Mouse (Mus musculus): Measurements from ENCODE around the gene Tusc2. TPM values are rescaled to one million over a fixed set of nuclear protein-coding genes. Genes with fewer than 3 reads are reported as not detected.

The Tusc2 gene
- polyA plus RNA-seq, 1 experiment from 2014 or later: 38.2 TPM

- H3K4me2 ChIP-seq: no peak overlapping the region
- no peak for ATAC-seq (ENCODE audit: insufficient read depth)
- no peaks in the 10 kb centered on the region for H3K9me3 ChIP-seq (ENCODE audit: low read depth, low read length)
- DNase-seq: no peak
- H3K9ac ChIP-seq: no peak overlapping the region
- H3K27ac ChIP-seq (ENCODE audit: low read depth): no peak overlapping the region
- no peaks in the 10 kb centered on the region for H3K27me3 ChIP-seq (ENCODE audit: insufficient read depth, low read length)
- TF ChIP-seq CTCF (IDR thresholded peaks at IDR 0.05; ENCODE audit: low read depth): no peak
- H3K36me3 ChIP-seq (ENCODE audit: insufficient read depth): peaks cover 8% of the 10 kb centered on the region
- WGBS: 81% methylated on average over 9 of the region's 9 CpGs
- H3K4me3 ChIP-seq (ENCODE audit: low read depth, low read length): no peak overlapping the region
- no peaks in the 10 kb centered on the region; the same call in 1 of the 2 replicates for H3K4me1 ChIP-seq (ENCODE audit: insufficient read depth)
Measured at GRCm38 (mm10) chr9:107599433-107599832, 36.4 kb downstream of the Tusc2 start.

DNA sequence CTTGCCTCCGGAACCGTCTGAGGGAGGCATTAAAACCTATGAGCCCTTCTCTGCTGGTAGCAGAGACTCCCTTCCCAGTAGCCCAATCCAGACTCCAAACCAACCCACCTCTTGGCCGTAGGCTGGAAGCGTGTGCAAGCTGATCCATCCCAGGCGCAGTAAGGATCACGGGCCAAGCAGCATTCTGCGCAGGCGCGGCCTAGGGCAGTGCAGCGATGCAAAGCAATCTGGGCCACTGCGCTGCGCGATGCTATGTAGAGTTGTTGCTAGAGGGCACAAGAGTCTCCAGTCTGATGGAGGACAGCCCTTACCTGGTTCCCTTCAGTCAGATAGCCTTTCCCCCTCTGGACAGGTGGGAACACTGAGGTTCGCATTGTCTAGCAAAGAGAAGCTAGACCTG lies 36.8 kb downstream of the Tusc2 start:
- Histone ChIP-seq H3K9ac (no peak overlapping the region), H3K9me3 (ENCODE audit: low read depth, low read length) (no peaks in the 10 kb centered on the region), H3K27ac (ENCODE audit: low read depth) (no peak overlapping the region), H3K27me3 (ENCODE audit: insufficient read depth, low read length) (no peaks in the 10 kb centered on the region), H3K36me3 (ENCODE audit: insufficient read depth) (peaks cover 4% of the 10 kb centered on the region), H3K4me3 (ENCODE audit: low read depth, low read length) (no peak overlapping the region), H3K4me1 (ENCODE audit: insufficient read depth) (peaks cover 2% of the 10 kb centered on the region; the same call in 1 of the 2 replicates), H3K4me2 (no peak overlapping the region)
- ATAC-seq (ENCODE audit: insufficient read depth): no peak
- WGBS: 56% methylated on average over 14 of the region's 14 CpGs
- DNase-seq: peak; percentile 51
- no peak for TF ChIP-seq CTCF (IDR thresholded peaks at IDR 0.05; ENCODE audit: low read depth)

- peaks cover 5% of the 10 kb centered on the region; the same call in 1 of the 2 replicates for H3K4me1 ChIP-seq (ENCODE audit: insufficient read depth)
Measured at GRCm38 (mm10) chr9:107600745-107601144, 37.7 kb downstream of the Tusc2 start.

DNA sequence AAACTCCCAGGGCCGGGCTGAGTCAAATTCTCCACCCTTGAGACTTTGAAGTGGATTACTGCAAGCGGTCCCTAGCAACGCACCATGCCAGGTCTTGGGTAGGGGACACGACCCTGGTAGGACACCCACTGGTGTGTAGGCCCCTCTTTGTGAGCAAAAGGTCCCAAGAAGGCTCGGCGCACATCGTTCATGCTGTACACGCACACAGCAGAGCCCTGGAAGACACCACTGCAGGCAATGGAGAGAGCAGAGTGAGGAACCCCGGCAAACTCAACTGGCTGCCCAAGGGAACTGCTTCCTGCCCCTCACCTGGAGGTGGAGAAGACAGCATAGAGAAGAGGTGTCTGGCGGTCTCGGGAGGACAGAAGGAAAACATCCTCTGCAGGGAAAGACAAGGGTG lies 38.2 kb downstream of the Tusc2 start:
- no peaks in the 10 kb centered on the region for H3K36me3 ChIP-seq (ENCODE audit: insufficient read depth)
- no peak overlapping the region for H3K4me3 ChIP-seq (ENCODE audit: low read depth, low read length)
- no peak for TF ChIP-seq CTCF (IDR thresholded peaks at IDR 0.05; ENCODE audit: low read depth)
- no peaks in the 10 kb centered on the region for H3K9me3 ChIP-seq (ENCODE audit: low read depth, low read length)
- H3K27ac ChIP-seq (ENCODE audit: low read depth): no peak overlapping the region
- no peak for ATAC-seq (ENCODE audit: insufficient read depth)
- WGBS: 78% methylated on average over 11 of the region's 11 CpGs
- no peak overlapping the region for H3K9ac ChIP-seq
- no peak for DNase-seq
- no peaks in the 10 kb centered on the region for H3K27me3 ChIP-seq (ENCODE audit: insufficient read depth, low read length)
- H3K4me2 ChIP-seq: no peak overlapping the region
- peaks cover 5% of the 10 kb centered on the region; the same call in 1 of the 2 replicates for H3K4me1 ChIP-seq (ENCODE audit: insufficient read depth)

More at GRCm38 (mm10) chr9:107600745-107601144, 37.7 kb downstream of the Tusc2 start:
- Histone ChIP-seq H3K27me3 (ENCODE audit: insufficient read depth, low read length) (no peaks in the 10 kb centered on the region), H3K9ac (no peak overlapping the region), H3K9me3 (ENCODE audit: low read depth, low read length) (no peaks in the 10 kb centered on the region), H3K4me2 (no peak overlapping the region), H3K27ac (ENCODE audit: low read depth) (no peak overlapping the region), H3K4me3 (ENCODE audit: low read depth, low read length) (no peak overlapping the region), H3K36me3 (ENCODE audit: insufficient read depth) (no peaks in the 10 kb centered on the region)
- 0 out of 2 replicates have a peak, but pooled peaks have one; percentile 4 for TF ChIP-seq CTCF (IDR thresholded peaks at IDR 0.05; ENCODE audit: low read depth)
- 77% methylated on average over 12 of the region's 12 CpGs for WGBS
- DNase-seq (no peak), ATAC-seq (ENCODE audit: insufficient read depth) (no peak)

DNA sequence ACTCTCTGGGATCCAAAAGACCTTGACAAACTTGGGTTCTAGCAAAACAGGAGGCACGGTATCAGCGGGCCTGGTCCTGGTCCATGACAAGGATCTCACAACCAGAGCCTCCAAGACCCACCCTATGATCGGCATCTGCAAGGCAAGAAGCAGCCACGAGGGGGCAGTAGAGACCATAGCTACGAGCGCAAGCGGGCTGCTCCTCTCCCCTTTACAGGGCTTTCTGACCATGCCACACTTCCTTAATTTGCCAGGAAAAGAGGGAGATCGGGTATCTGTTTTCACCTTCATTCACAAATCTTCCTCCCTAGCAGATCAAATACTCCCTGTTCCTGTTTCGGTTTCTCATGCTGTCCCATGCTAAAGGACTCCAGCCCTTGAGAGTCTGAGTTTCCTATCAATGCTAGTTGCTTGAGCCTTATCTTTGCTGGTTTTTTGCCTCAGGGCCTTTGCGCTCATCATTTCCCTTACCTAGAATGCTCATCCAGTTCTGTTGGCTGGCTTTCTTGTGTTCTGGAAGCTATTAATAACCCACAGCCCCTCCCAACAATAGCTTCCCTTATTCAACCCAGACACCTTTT lies 39.1 kb downstream of the Tusc2 start:
- no peaks in the 10 kb centered on the region for H3K27me3 ChIP-seq (ENCODE audit: insufficient read depth, low read length)
- H3K9me3 ChIP-seq (ENCODE audit: low read depth, low read length): no peaks in the 10 kb centered on the region
- WGBS: 10% methylated on average over 10 of the region's 10 CpGs
- TF ChIP-seq CTCF (IDR thresholded peaks at IDR 0.05; ENCODE audit: low read depth): peak; percentile 99
- no peak overlapping the region for H3K9ac ChIP-seq
- ATAC-seq (ENCODE audit: insufficient read depth): peak; percentile 51; the same call in 1 of the 2 replicates
- no peak overlapping the region for H3K27ac ChIP-seq (ENCODE audit: low read depth)
- no peak overlapping the region for H3K4me3 ChIP-seq (ENCODE audit: low read depth, low read length)
- peak; percentile 97 for DNase-seq
- H3K4me2 ChIP-seq: no peak overlapping the region
- no peaks in the 10 kb centered on the region for H3K36me3 ChIP-seq (ENCODE audit: insufficient read depth)
- H3K4me1 ChIP-seq (ENCODE audit: insufficient read depth): peaks cover 11% of the 10 kb centered on the region; the same call in 1 of the 2 replicates

DNA sequence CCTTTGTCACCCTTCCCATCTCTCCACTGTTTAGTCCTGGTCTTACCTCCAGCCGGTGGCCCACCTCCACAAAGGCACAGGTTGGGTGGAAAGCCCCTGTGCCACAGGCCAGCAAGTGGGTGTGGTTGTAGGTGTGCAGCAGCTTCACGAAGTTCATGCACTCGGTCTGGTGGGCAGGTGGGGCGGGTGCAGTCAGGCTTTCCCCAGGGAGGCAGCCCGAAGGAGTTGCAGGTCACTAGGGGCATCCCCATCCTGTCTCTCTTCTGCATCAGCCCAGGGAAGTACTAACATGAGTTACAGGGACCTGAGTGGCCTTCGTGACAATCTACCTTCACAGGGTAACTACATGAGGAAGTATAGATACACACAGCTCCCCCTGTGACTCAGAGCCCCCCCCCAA lies 40.2 kb downstream of the Tusc2 start:
- ATAC-seq (ENCODE audit: insufficient read depth): no peak
- WGBS: 76% methylated on average over 6 of the region's 6 CpGs
- Histone ChIP-seq H3K4me3 (ENCODE audit: low read depth, low read length) (no peak overlapping the region), H3K4me2 (no peak overlapping the region), H3K36me3 (ENCODE audit: insufficient read depth) (no peaks in the 10 kb centered on the region), H3K27me3 (ENCODE audit: insufficient read depth, low read length) (no peaks in the 10 kb centered on the region), H3K9me3 (ENCODE audit: low read depth, low read length) (no peaks in the 10 kb centered on the region), H3K27ac (ENCODE audit: low read depth) (no peak overlapping the region), H3K4me1 (ENCODE audit: insufficient read depth) (peaks cover 15% of the 10 kb centered on the region; the same call in 1 of the 2 replicates), H3K9ac (no peak overlapping the region)
- DNase-seq: no peak
- TF ChIP-seq CTCF (IDR thresholded peaks at IDR 0.05; ENCODE audit: low read depth): no peak

GRCm38 (mm10) chr9:107605041-107605661 lies 42.1 kb downstream of the Tusc2 start:
- DNase-seq (peak; percentile 31), ATAC-seq (ENCODE audit: insufficient read depth) (0 out of 2 replicates have a peak, but pooled peaks have one; percentile 4)
- Histone ChIP-seq H3K9ac (peak overlapping the region; percentile 9; the same call in 1 of the 2 replicates), H3K4me3 (ENCODE audit: low read depth, low read length) (0 out of 2 replicates have a peak overlapping the region, but pooled peaks have one; percentile 7), H3K27ac (ENCODE audit: low read depth) (peak overlapping the region; percentile 10; the same call in 1 of the 2 replicates), H3K27me3 (ENCODE audit: insufficient read depth, low read length) (no peaks in the 10 kb centered on the region), H3K36me3 (ENCODE audit: insufficient read depth) (no peaks in the 10 kb centered on the region), H3K9me3 (ENCODE audit: low read depth, low read length) (no peaks in the 10 kb centered on the region), H3K4me1 (ENCODE audit: insufficient read depth) (peaks cover 23% of the 10 kb centered on the region; the same call in 1 of the 2 replicates), H3K4me2 (peak overlapping the region; percentile 25; the same call in 1 of the 2 replicates)
- TF ChIP-seq CTCF (IDR thresholded peaks at IDR 0.05; ENCODE audit: low read depth): no peak
- WGBS: 30% methylated on average over 23 of the region's 23 CpGs

Measured in lung, embryonic 14.5 days (tissue).